Mouse (Mus musculus) granulocyte monocyte progenitor cell, adult 5-6 weeks (primary cell): ENCODE data around the gene Wdr13. TPM values are rescaled to one million over a fixed set of nuclear protein-coding genes. Genes with fewer than 3 reads are reported as not detected.

Source experiments
- ATAC-seq: replicated peaks from 2 replicates; pipeline ENCODE4 v1.8.0; 2016; ENCODE audit warnings: mild to moderate bottlenecking, moderate TSS enrichment, inconsistent platforms; ENCODE audit not compliant: poor library complexity, severe bottlenecking
- total RNA-seq, 2 experiments: library from RNA; stranded (forward) in 1 of 2; stranded (reverse) in 1 of 2; fragments of 200-712, 200-1000 nt in 1 of 2; fragments of >200 nt in 1 of 2; fragmentation: Nextera tagmentation in 1 of 2; gene quantifications; 2 replicates each; pipeline ENCODE4 v1.2.3; 2014 to 2017

The Wdr13 gene
- total RNA-seq (2014; fragmentation: Nextera tagmentation), result 25.6 and 30.5 TPM in 2 replicates
- 15.6 and 17.4 TPM in 2 replicates for total RNA-seq (2017)

- ATAC-seq, result peak; percentile 83
Measured at GRCm38 (mm10) chrX:8132017-8132976, at the start of gene Wdr13. Gene Wdr13, minus strand, starts transcription at chrX:8132892.

GRCm38 (mm10) chrX:8179646-8180045 is 47.0 kb upstream of the Wdr13 start:
- no peak for ATAC-seq

GRCm38 (mm10) chrX:8178871-8179270 is 46.2 kb upstream of the Wdr13 start:
- ATAC-seq, result no peak

GRCm38 (mm10) chrX:8175504-8176385 is 43.1 kb upstream of the Wdr13 start, which contains the start of gene Tbc1d25:
Gene Tbc1d25, minus strand, starts transcription at chrX:8176181.
- peak; percentile 87 for ATAC-seq

GRCm38 (mm10) chrX:8175169-8175503 is 42.4 kb upstream of the Wdr13 start:
- ATAC-seq, result no peak

- peak; percentile 97 for ATAC-seq
Measured at GRCm38 (mm10) chrX:8167716-8168647, 35.3 kb upstream of the Wdr13 start.

- no peak for ATAC-seq
Measured at GRCm38 (mm10) chrX:8164471-8164870, 31.8 kb upstream of the Wdr13 start.

GRCm38 (mm10) chrX:8163076-8163475 is 30.4 kb upstream of the Wdr13 start:
- ATAC-seq, result no peak

GRCm38 (mm10) chrX:8145153-8145991 is 12.7 kb upstream of the Wdr13 start, which contains the start of gene Rbm3:
Gene Rbm3, minus strand, starts transcription at chrX:8145880.
- peak; percentile 89 for ATAC-seq

- ATAC-seq, result no peak
Measured at GRCm38 (mm10) chrX:8143750-8144149, 11.1 kb upstream of the Wdr13 start.

- ATAC-seq, result no peak
Measured at GRCm38 (mm10) chrX:8142948-8143347, 10.3 kb upstream of the Wdr13 start.

GRCm38 (mm10) chrX:8141058-8141457 is 8.4 kb upstream of the Wdr13 start:
- ATAC-seq, result no peak

- no peak for ATAC-seq
Measured at GRCm38 (mm10) chrX:8140446-8140845, 7.8 kb upstream of the Wdr13 start.

- ATAC-seq, result no peak
Measured at GRCm38 (mm10) chrX:8139480-8139879, 6.8 kb upstream of the Wdr13 start.

- ATAC-seq, result 0 out of 2 replicates have a peak, but pooled peaks have one; percentile 8
Measured at GRCm38 (mm10) chrX:8135886-8136285, 3.2 kb upstream of the Wdr13 start.

- no peak for ATAC-seq
Measured at GRCm38 (mm10) chrX:8131393-8131792, 1.3 kb downstream of the Wdr13 start.

- peak; percentile 66 for ATAC-seq
Measured at GRCm38 (mm10) chrX:8125235-8125634, 7.5 kb downstream of the Wdr13 start.

- ATAC-seq, result no peak
Measured at GRCm38 (mm10) chrX:8123821-8124470, 8.7 kb downstream of the Wdr13 start.
